Mouse (Mus musculus) stomach, postnatal 0 days (tissue): ENCODE results near the gene Pde10a. TPM values are rescaled to one million over a fixed set of nuclear protein-coding genes. Genes with fewer than 3 reads are reported as not detected.

Source experiments
- ATAC-seq: fragments of 200-750 bp; cut with Nextera tagmentation; 2 replicates; pipeline ENCODE4 v1.8.0; 2017; ENCODE audit not compliant: low FRiP score, low TSS enrichment
- DNase-seq: peaks from one replicate; pipeline ENCODE4 v3.0.0-alpha.2; 2016; ENCODE audit warnings: low spot score
- H3K27ac ChIP-seq: fragments of 300-500 bp; sonication (generic); replicated peaks from 2 replicates; pipeline ENCODE4 v1.5.1; 2014; ENCODE audit warnings: mild to moderate bottlenecking, control low read depth
- H3K27me3 ChIP-seq: fragments of 300-500 bp; sonication (generic); 2 replicates; pipeline ENCODE4 v1.6.1; 2014; ENCODE audit warnings: low read length; ENCODE audit not compliant: control insufficient read depth, insufficient read depth
- H3K36me3 ChIP-seq: fragments of 300-500 bp; sonication (generic); 2 replicates; pipeline ENCODE4 v1.6.1; 2014; ENCODE audit warnings: low read length, mixed read lengths; ENCODE audit not compliant: control insufficient read depth, insufficient read depth
- H3K4me1 ChIP-seq: fragments of 300-500 bp; sonication (generic); replicated peaks from 2 replicates; pipeline ENCODE4 v1.6.1; 2014; ENCODE audit warnings: antibody characterized with exemption; ENCODE audit not compliant: control insufficient read depth, insufficient read depth
- H3K4me2 ChIP-seq: fragments of 300-500 bp; sonication (generic); replicated peaks from 2 replicates; pipeline ENCODE4 v1.6.1; 2014; ENCODE audit warnings: low read depth, mild to moderate bottlenecking, control low read depth, moderate library complexity
- H3K4me3 ChIP-seq: fragments of 300-500 bp; sonication (generic); 2 replicates; pipeline ENCODE4 v1.5.1; 2014; ENCODE audit warnings: low read depth, low read length, control low read depth
- H3K9ac ChIP-seq: fragments of 300-500 bp; sonication (generic); 2 replicates; pipeline ENCODE4 v1.6.1; 2014; ENCODE audit warnings: mild to moderate bottlenecking, low read length, control low read depth, mixed read lengths
- H3K9me3 ChIP-seq: fragments of 300-500 bp; sonication (generic); 2 replicates; pipeline ENCODE4 v1.6.1; 2016; ENCODE audit warnings: low read length; ENCODE audit not compliant: control insufficient read depth
- CTCF ChIP-seq: IDR thresholded peaks from 2 replicates; pipeline ENCODE4 v1.5.1; 2016; ENCODE audit warnings: antibody characterized with exemption, low read depth, mild to moderate bottlenecking, moderate library complexity
- EP300 ChIP-seq: optimal IDR thresholded peaks from 2 replicates; pipeline ENCODE3; 2016; ENCODE audit warnings: antibody characterized with exemption
- WGBS: fragments of 180-500 bp; shearing (Covaris S2); extraction: QIAGEN DNeasy Blood & Tissue Kit; methylation state at CpG from one replicate; pipeline ENCODE4 v1.1.7; 2014; 5-methylcytosine and 5-hydroxymethylcytosine counted together
- polyA plus RNA-seq: library from polyadenylated mRNA; unstranded; fragments of >200 nt; fragmentation: Nextera tagmentation; extraction: Ambion mirVana; gene quantifications from 2 replicates; pipeline ENCODE4 v1.2.1, GENCODE M21; 2015

Gene Pde10a
- polyA plus RNA-seq, 1 experiment from 2014 or later: 0.69 TPM

GRCm38 (mm10) chr17:8888105-8888504 is 362.9 kb downstream of the Pde10a start:
- no peak for TF ChIP-seq EP300
- no peak for TF ChIP-seq CTCF
- Histone ChIP-seq H3K4me2 (no peak overlapping the region), H3K9ac (no peak overlapping the region), H3K27ac (no peak overlapping the region), H3K4me3 (no peak overlapping the region), H3K27me3 (no peaks in the 10 kb centered on the region), H3K36me3 (no peaks in the 10 kb centered on the region), H3K9me3 (no peaks in the 10 kb centered on the region), H3K4me1 (no peaks in the 10 kb centered on the region)
- 64% methylated on average over 9 of the region's 9 CpGs for WGBS
- no peak for ATAC-seq
- no peak for DNase-seq

GRCm38 (mm10) chr17:8888639-8889038 is 363.5 kb downstream of the Pde10a start:
- Histone ChIP-seq H3K27me3 (no peaks in the 10 kb centered on the region), H3K36me3 (no peaks in the 10 kb centered on the region), H3K4me2 (no peak overlapping the region), H3K9me3 (no peaks in the 10 kb centered on the region), H3K27ac (no peak overlapping the region), H3K4me3 (no peak overlapping the region), H3K9ac (no peak overlapping the region), H3K4me1 (no peaks in the 10 kb centered on the region)
- TF ChIP-seq CTCF (no peak), EP300 (no peak)
- DNase-seq: no peak
- no peak for ATAC-seq
- 86% methylated on average over 5 of the region's 5 CpGs for WGBS

DNA sequence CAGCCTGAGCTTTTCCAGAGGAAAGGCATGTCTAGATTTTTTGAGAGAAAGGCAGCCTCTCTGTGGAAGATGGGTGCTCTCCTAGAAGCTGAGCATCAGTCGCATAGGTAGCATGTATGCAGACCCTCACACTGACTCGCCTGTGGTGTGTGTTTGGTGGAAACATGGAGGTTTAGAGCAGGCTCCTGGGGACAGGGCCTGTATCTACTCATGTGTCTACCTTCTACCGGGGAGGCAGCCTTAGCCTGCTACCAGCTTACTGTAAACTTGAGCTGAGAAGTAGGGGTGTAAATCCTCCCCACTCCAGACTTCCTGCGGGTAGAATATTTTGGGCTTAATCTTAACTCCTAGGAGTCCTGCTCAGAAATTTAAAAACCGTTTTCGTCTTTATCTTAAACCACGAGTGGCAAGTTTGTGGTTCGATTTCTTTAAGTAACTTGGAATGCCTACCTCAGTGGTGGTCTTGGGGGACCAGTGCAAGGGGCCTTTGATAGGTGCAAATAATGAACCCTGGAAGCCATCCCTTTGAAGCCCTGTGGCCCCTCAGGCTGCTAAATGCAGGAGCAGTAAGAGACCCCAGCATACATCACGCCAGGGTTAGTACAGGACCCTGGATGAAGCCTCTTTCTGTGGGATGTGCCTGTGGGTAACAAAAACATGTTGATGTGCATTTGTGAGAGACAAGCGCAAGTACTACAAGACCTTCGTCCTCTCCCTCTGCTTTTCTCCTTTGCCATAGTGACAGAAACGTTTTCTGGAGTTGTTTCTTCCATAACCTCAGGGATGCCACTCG is 367.2 kb downstream of the Pde10a start:
- Histone ChIP-seq H3K9ac (no peak overlapping the region), H3K36me3 (no peaks in the 10 kb centered on the region), H3K27me3 (no peaks in the 10 kb centered on the region), H3K9me3 (no peaks in the 10 kb centered on the region), H3K4me2 (no peak overlapping the region), H3K27ac (no peak overlapping the region), H3K4me3 (no peak overlapping the region), H3K4me1 (no peaks in the 10 kb centered on the region)
- no peak for DNase-seq
- no peak for ATAC-seq
- TF ChIP-seq CTCF (no peak), EP300 (no peak)
- 72% methylated on average over 13 of the region's 13 CpGs for WGBS

- H3K36me3 ChIP-seq: no peaks in the 10 kb centered on the region
- ATAC-seq (no peak), DNase-seq (no peak)
- 44% methylated on average over 14 of the region's 14 CpGs for WGBS
- H3K27ac ChIP-seq: no peak overlapping the region
- no peak overlapping the region for H3K9ac ChIP-seq
- no peak overlapping the region for H3K4me2 ChIP-seq
- no peaks in the 10 kb centered on the region for H3K4me1 ChIP-seq
- no peaks in the 10 kb centered on the region for H3K27me3 ChIP-seq
- H3K4me3 ChIP-seq: no peak overlapping the region
- H3K9me3 ChIP-seq: no peaks in the 10 kb centered on the region
- TF ChIP-seq EP300 (no peak), CTCF (no peak)
These were observed 370.8 kb downstream of the Pde10a start for GRCm38 (mm10) chr17:8895991-8896390.

GRCm38 (mm10) chr17:8897749-8898148 is 372.6 kb downstream of the Pde10a start:
- Histone ChIP-seq H3K9ac (no peak overlapping the region), H3K4me1 (no peaks in the 10 kb centered on the region), H3K27ac (no peak overlapping the region), H3K27me3 (no peaks in the 10 kb centered on the region), H3K9me3 (no peaks in the 10 kb centered on the region), H3K4me2 (no peak overlapping the region), H3K4me3 (no peak overlapping the region), H3K36me3 (no peaks in the 10 kb centered on the region)
- WGBS: 89% methylated on average over 10 of the region's 10 CpGs
- DNase-seq (no peak), ATAC-seq (no peak)
- TF ChIP-seq CTCF (no peak), EP300 (no peak)

GRCm38 (mm10) chr17:8898221-8898620 is 373.0 kb downstream of the Pde10a start:
- no peaks in the 10 kb centered on the region for H3K27me3 ChIP-seq
- H3K27ac ChIP-seq: no peak overlapping the region
- no peaks in the 10 kb centered on the region for H3K36me3 ChIP-seq
- DNase-seq: no peak
- H3K4me1 ChIP-seq: no peaks in the 10 kb centered on the region
- no peaks in the 10 kb centered on the region for H3K9me3 ChIP-seq
- 78% methylated on average over 8 of the region's 8 CpGs for WGBS
- H3K4me2 ChIP-seq: no peak overlapping the region
- no peak overlapping the region for H3K9ac ChIP-seq
- no peak for ATAC-seq
- no peak overlapping the region for H3K4me3 ChIP-seq
- TF ChIP-seq EP300: no peak
- TF ChIP-seq CTCF: no peak
